Mouse (Mus musculus) stomach, postnatal 0 days (tissue): ENCODE measurements at regions not wholly inside any gene's neighbourhood (a gene's known extent, or its start where the extent isn't known, plus 50 kb on each side); places are given as distances from the start of the nearest gene placed in this dataset. TPM values are rescaled to one million over a fixed set of nuclear protein-coding genes. Genes with fewer than 3 reads are reported as not detected.
"Not testable (repeated sequence)": the region's sequence is repeated elsewhere in the genome, so short reads cannot be mapped to it uniquely, and the experiment has no call there.

Source experiments
- ATAC-seq: fragments of 200-750 bp; cut with Nextera tagmentation; 2 replicates; pipeline ENCODE4 v1.8.0; 2017; ENCODE audit not compliant: low FRiP score, low TSS enrichment
- DNase-seq: peaks from one replicate; pipeline ENCODE4 v3.0.0-alpha.2; 2016; ENCODE audit warnings: low spot score
- H3K27ac ChIP-seq: fragments of 300-500 bp; sonication (generic); replicated peaks from 2 replicates; pipeline ENCODE4 v1.5.1; 2014; ENCODE audit warnings: mild to moderate bottlenecking, control low read depth
- H3K27me3 ChIP-seq: fragments of 300-500 bp; sonication (generic); 2 replicates; pipeline ENCODE4 v1.6.1; 2014; ENCODE audit warnings: low read length; ENCODE audit not compliant: control insufficient read depth, insufficient read depth
- H3K36me3 ChIP-seq: fragments of 300-500 bp; sonication (generic); 2 replicates; pipeline ENCODE4 v1.6.1; 2014; ENCODE audit warnings: low read length, mixed read lengths; ENCODE audit not compliant: control insufficient read depth, insufficient read depth
- H3K4me1 ChIP-seq: fragments of 300-500 bp; sonication (generic); replicated peaks from 2 replicates; pipeline ENCODE4 v1.6.1; 2014; ENCODE audit warnings: antibody characterized with exemption; ENCODE audit not compliant: control insufficient read depth, insufficient read depth
- H3K4me2 ChIP-seq: fragments of 300-500 bp; sonication (generic); replicated peaks from 2 replicates; pipeline ENCODE4 v1.6.1; 2014; ENCODE audit warnings: low read depth, mild to moderate bottlenecking, control low read depth, moderate library complexity
- H3K4me3 ChIP-seq: fragments of 300-500 bp; sonication (generic); 2 replicates; pipeline ENCODE4 v1.5.1; 2014; ENCODE audit warnings: low read depth, low read length, control low read depth
- H3K9ac ChIP-seq: fragments of 300-500 bp; sonication (generic); 2 replicates; pipeline ENCODE4 v1.6.1; 2014; ENCODE audit warnings: mild to moderate bottlenecking, low read length, control low read depth, mixed read lengths
- H3K9me3 ChIP-seq: fragments of 300-500 bp; sonication (generic); 2 replicates; pipeline ENCODE4 v1.6.1; 2016; ENCODE audit warnings: low read length; ENCODE audit not compliant: control insufficient read depth
- CTCF ChIP-seq: IDR thresholded peaks from 2 replicates; pipeline ENCODE4 v1.5.1; 2016; ENCODE audit warnings: antibody characterized with exemption, low read depth, mild to moderate bottlenecking, moderate library complexity
- EP300 ChIP-seq: optimal IDR thresholded peaks from 2 replicates; pipeline ENCODE3; 2016; ENCODE audit warnings: antibody characterized with exemption
- WGBS: fragments of 180-500 bp; shearing (Covaris S2); extraction: QIAGEN DNeasy Blood & Tissue Kit; methylation state at CpG from one replicate; pipeline ENCODE4 v1.1.7; 2014; 5-methylcytosine and 5-hydroxymethylcytosine counted together
- microRNA-seq: library from miRNA; unstranded; fragments of <30 nt; microRNA quantifications from one replicate; pipeline ENCODE4, GENCODE M21; 2016

- DNase-seq, result no peak
- H3K4me1 ChIP-seq, result no peaks in the 10 kb centered on the region
- no peaks in the 10 kb centered on the region for H3K9me3 ChIP-seq
- WGBS, result 74% methylated on average over 3 of the region's 3 CpGs
- no peaks in the 10 kb centered on the region for H3K27me3 ChIP-seq
- ATAC-seq, result no peak
- H3K4me2 ChIP-seq, result no peak overlapping the region
- TF ChIP-seq CTCF, result no peak
- no peak for TF ChIP-seq EP300
- no peaks in the 10 kb centered on the region for H3K36me3 ChIP-seq
- no peak overlapping the region for H3K27ac ChIP-seq
- no peak overlapping the region for H3K9ac ChIP-seq
- no peak overlapping the region for H3K4me3 ChIP-seq
Observed at GRCm38 (mm10) chr12:114646372-114646771, 1102.7 kb downstream of the Adam6a start.

GRCm38 (mm10) chr12:114650432-114651101, 1106.9 kb downstream of the Adam6a start:
- H3K4me2 ChIP-seq, H3K27me3 ChIP-seq, H3K27ac ChIP-seq, DNase-seq, H3K9me3 ChIP-seq, ATAC-seq, H3K36me3 ChIP-seq, H3K4me3 ChIP-seq, H3K4me1 ChIP-seq, H3K9ac ChIP-seq: not testable (repeated sequence)
- WGBS, result 73% methylated on average over 1 of the region's 1 CpGs

- not testable (repeated sequence) for H3K36me3 ChIP-seq, ATAC-seq, H3K4me1 ChIP-seq, DNase-seq, H3K27ac ChIP-seq, H3K27me3 ChIP-seq, H3K4me2 ChIP-seq, H3K9me3 ChIP-seq, H3K9ac ChIP-seq, H3K4me3 ChIP-seq
- 63% methylated on average over 1 of the region's 2 CpGs for WGBS
Observed at GRCm38 (mm10) chr12:114657134-114657533, 1113.4 kb downstream of the Adam6a start.

Small RNA genes lying in the stretch of these regions (microRNA-seq; reads per million reads assigned to microRNA genes)
- gene Mir7094-1, result not detected
- gene Mir7094-2, result not detected
